Mouse (Mus musculus) layer of hippocampus, adult 2 months (tissue): ENCODE results near the gene Zfp597. TPM values are rescaled to one million over a fixed set of nuclear protein-coding genes. Genes with fewer than 3 reads are reported as not detected.
"Not testable (repeated sequence)": the region's sequence is repeated elsewhere in the genome, so short reads cannot be mapped to it uniquely, and the experiment has no call there.

Experiments used
- DNase-seq, 2 experiments: peaks; one replicate each; pipeline ENCODE4 v3.0.0; 2022; ENCODE audit warnings: low spot score in 2 of 2
- H3K27ac ChIP-seq: fragments of 200-600 bp; 2 replicates; pipeline ENCODE4 v1.8.1; 2022
- H3K4me3 ChIP-seq: fragments of 200-600 bp; 2 replicates; pipeline ENCODE4 v1.8.1; 2022; ENCODE audit warnings: mild to moderate bottlenecking
- CTCF ChIP-seq: fragments of 200-600 bp; conservative IDR thresholded peaks from 2 replicates; pipeline ENCODE4 v1.8.1; 2022; ENCODE audit warnings: antibody characterized with exemption, mild to moderate bottlenecking, moderate library complexity
- total RNA-seq, 2 experiments: library from RNA; stranded (reverse); gene quantifications; 2 replicates each; pipeline ENCODE4 v1.2.3; 2021

Gene Zfp597
- total RNA-seq, 2 experiments from 2014 or later, result 21.3 to 23.0 TPM

- no peak for TF ChIP-seq CTCF
- Histone ChIP-seq H3K27ac (peak overlapping the region; percentile 9), H3K4me3 (no peak overlapping the region)
- no peak for DNase-seq
Measured at GRCm38 (mm10) chr16:3895173-3895792, 10.9 kb upstream of the Zfp597 start.

- Histone ChIP-seq H3K27ac (no peak overlapping the region), H3K4me3 (no peak overlapping the region)
- no peak for DNase-seq
- TF ChIP-seq CTCF, result no peak
Measured at GRCm38 (mm10) chr16:3893739-3894138, 9.4 kb upstream of the Zfp597 start.

- no peak for TF ChIP-seq CTCF
- H3K27ac ChIP-seq, result no peak overlapping the region
- no peak overlapping the region for H3K4me3 ChIP-seq
- peak in 1 of 2 experiments; percentile 42 for DNase-seq
Measured at GRCm38 (mm10) chr16:3891621-3892295, 7.4 kb upstream of the Zfp597 start.

GRCm38 (mm10) chr16:3885065-3885670 is 807 bp upstream of the Zfp597 start:
- Histone ChIP-seq H3K4me3 (peak overlapping the region; percentile 79), H3K27ac (peak overlapping the region; percentile 99)
- TF ChIP-seq CTCF, result no peak
- no peak for DNase-seq

- TF ChIP-seq CTCF, result no peak
- Histone ChIP-seq H3K4me3 (no peak overlapping the region), H3K27ac (no peak overlapping the region)
- DNase-seq, result no peak
Measured at GRCm38 (mm10) chr16:3876346-3876745, 8.0 kb downstream of the Zfp597 start.

GRCm38 (mm10) chr16:3872216-3873047 is 11.9 kb downstream of the Zfp597 start, which contains the start of gene Naa60:
Gene Naa60, plus strand, starts transcription at chr16:3872375.
- 0 out of 2 replicates have a peak, but pooled peaks have one; percentile 10 for TF ChIP-seq CTCF
- Histone ChIP-seq H3K27ac (peak within 1 kb of the TSS; percentile 63), H3K4me3 (peak within 1 kb of the TSS; percentile 69)
- DNase-seq, result peak; percentile 78 to 92

GRCm38 (mm10) chr16:3871815-3872214 is 12.5 kb downstream of the Zfp597 start:
- H3K27ac ChIP-seq, result peak overlapping the region; percentile 63
- TF ChIP-seq CTCF, result no peak
- no peak for DNase-seq
- peak overlapping the region; percentile 69 for H3K4me3 ChIP-seq

- DNase-seq, result no peak
- H3K27ac ChIP-seq, result no peak overlapping the region
- TF ChIP-seq CTCF, result no peak
- no peak overlapping the region for H3K4me3 ChIP-seq
Measured at GRCm38 (mm10) chr16:3859254-3859653, 25.1 kb downstream of the Zfp597 start.

- TF ChIP-seq CTCF, result no peak
- no peak for DNase-seq
- Histone ChIP-seq H3K27ac (no peak overlapping the region), H3K4me3 (no peak overlapping the region)
Measured at GRCm38 (mm10) chr16:3855776-3856175, 28.6 kb downstream of the Zfp597 start.

- no peak for DNase-seq
- H3K4me3 ChIP-seq, result no peak overlapping the region
Measured at GRCm38 (mm10) chr16:3854437-3855182, 29.8 kb downstream of the Zfp597 start.

GRCm38 (mm10) chr16:3852586-3852985 is 31.8 kb downstream of the Zfp597 start:
- Histone ChIP-seq H3K27ac (no peak overlapping the region), H3K4me3 (no peak overlapping the region)
- DNase-seq, result peak; percentile 37 to 40
- no peak for TF ChIP-seq CTCF

More at GRCm38 (mm10) chr16:3854437-3855182, 29.8 kb downstream of the Zfp597 start:
- H3K27ac ChIP-seq, result no peak overlapping the region
- no peak for TF ChIP-seq CTCF

GRCm38 (mm10) chr16:3851301-3851700 is 33.1 kb downstream of the Zfp597 start:
- H3K27ac ChIP-seq, H3K4me3 ChIP-seq, DNase-seq: not testable (repeated sequence)
